Mouse (Mus musculus) liver, embryonic 14.5 days (tissue): ENCODE results near the gene Meox1.

ENCODE experiments used
- CTCF ChIP-seq: IDR thresholded peaks from 2 replicates; pipeline ENCODE4 v1.5.1; 2016; ENCODE audit warnings: antibody characterized with exemption, low read depth, control low read depth
- EP300 ChIP-seq: IDR thresholded peaks from 2 replicates; pipeline ENCODE4 v1.6.1; 2016; ENCODE audit warnings: antibody characterized with exemption, low read depth

GRCm38 (mm10) chr11:101893560-101893959, 614 bp downstream of the Meox1 start:
- TF ChIP-seq CTCF (no peak), EP300 (no peak)
